Mouse (Mus musculus) brain, embryonic 14.5 days (tissue): ENCODE results near the gene 9130008F23Rik. TPM values are rescaled to one million over a fixed set of nuclear protein-coding genes. Genes with fewer than 3 reads are reported as not detected.

Source experiments
- DNase-seq: peaks from one replicate; pipeline ENCODE4 v3.0.0-alpha.2; 2011; ENCODE audit warnings: low read depth
- CTCF ChIP-seq: fragments of 200-500 bp; IDR thresholded peaks from 2 replicates; pipeline ENCODE4 v1.5.1; 2012; ENCODE audit warnings: inconsistent platforms, mild to moderate bottlenecking, moderate library complexity, borderline replicate concordance; ENCODE audit not compliant: insufficient read depth, insufficient read length; ENCODE audit errors: extremely low read depth
- POLR2A ChIP-seq: fragments of 200-500 bp; IDR thresholded peaks from 2 replicates; pipeline ENCODE4 v1.6.1; 2012; ENCODE audit warnings: mild to moderate bottlenecking, inconsistent platforms, borderline replicate concordance; ENCODE audit not compliant: poor library complexity, insufficient read depth, insufficient read length, severe bottlenecking; ENCODE audit errors: extremely low read depth
- polyA plus RNA-seq: library from polyadenylated mRNA; depleted of rRNA; stranded (reverse); fragments of >200 nt; gene quantifications from 2 replicates; pipeline ENCODE4 v1.2.3, GENCODE M21; 2012; rRNA removed

Gene 9130008F23Rik
- polyA plus RNA-seq, result 0.56 and 0.83 TPM in 2 replicates

GRCm38 (mm10) chr17:40879924-40880691 lies at the start of gene 9130008F23Rik:
TSS of gene 9130008F23Rik (minus strand) at chr17:40880559.
- TF ChIP-seq CTCF (no peak), POLR2A (no peak)
- DNase-seq, result peak; percentile 41

DNA sequence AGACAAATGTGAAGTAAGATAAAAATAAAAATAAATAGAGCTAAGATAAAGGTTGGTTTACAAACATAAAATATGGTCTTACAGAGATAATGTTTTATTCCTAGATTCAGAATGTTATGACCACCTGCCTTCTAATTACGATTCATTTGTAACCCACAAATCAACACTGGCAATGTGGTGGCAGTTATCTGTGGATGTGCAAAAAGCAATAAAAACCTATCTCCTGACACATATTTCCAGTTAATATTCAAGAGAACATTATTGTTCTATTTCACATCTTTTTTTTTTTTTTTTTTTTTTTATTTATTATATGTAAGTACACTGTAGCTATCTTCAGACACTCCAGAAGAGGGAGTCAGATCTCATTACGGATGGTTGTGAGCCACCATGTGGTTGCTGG lies 35.1 kb upstream of the 9130008F23Rik start:
- no peak for DNase-seq
- TF ChIP-seq CTCF, result no peak
- TF ChIP-seq POLR2A, result no peak

GRCm38 (mm10) chr17:40914250-40914649 lies 33.9 kb upstream of the 9130008F23Rik start, which contains the start of gene Glyatl3:
TSS of gene Glyatl3 (minus strand) at chr17:40914350.
- no peak for DNase-seq
- TF ChIP-seq POLR2A (no peak), CTCF (no peak)

DNA sequence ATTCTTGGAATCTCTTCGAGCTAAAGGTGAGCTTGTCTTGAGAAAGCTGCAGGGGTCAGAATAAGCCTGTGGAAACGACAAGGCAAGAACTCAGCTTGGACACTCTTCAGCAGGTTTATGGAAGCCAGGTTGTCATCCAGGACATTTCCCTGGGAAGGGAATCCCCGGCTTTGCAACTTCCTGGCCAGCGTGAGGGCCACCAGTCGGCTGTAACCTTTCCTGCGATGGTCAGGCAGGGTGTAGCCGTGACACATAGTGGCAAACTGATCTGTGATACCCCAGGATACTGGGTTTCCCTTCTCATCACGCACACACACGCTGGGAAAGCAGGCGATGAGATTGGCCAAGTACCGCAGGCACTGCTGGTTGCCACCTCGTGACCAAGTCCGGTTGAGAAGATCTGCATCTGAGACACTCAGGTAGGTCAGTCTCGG lies 24.4 kb upstream of the 9130008F23Rik start:
- TF ChIP-seq POLR2A (no peak), CTCF (no peak)
- peak; percentile 14 for DNase-seq

DNA sequence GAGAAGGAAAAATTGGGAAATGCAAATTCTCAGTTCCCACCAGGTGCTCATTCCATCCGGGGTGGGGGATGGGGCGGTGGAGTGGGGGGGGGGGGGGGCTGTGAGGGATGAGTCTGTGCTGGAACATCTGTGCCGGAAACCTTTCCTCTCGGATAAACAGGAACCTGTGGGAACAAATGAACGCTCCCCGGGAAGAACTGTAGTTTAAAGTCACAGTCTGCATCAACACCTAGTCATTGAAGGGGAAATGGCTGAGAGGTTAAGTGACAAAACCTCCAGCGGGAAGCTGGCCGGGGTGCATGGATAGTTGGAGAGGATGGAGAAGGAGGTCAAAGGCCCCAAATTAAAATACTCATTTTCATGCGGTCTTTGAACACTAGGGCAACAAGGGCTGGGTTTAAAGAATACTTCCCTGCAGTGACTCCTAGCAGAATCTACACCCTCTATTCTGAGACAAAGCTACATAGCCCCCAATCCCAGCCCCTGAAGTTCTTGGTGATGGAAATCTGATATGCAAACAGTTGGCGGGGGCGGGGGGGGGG lies 23.8 kb upstream of the 9130008F23Rik start:
- no peak for DNase-seq
- no peak for TF ChIP-seq POLR2A
- no peak for TF ChIP-seq CTCF

DNA sequence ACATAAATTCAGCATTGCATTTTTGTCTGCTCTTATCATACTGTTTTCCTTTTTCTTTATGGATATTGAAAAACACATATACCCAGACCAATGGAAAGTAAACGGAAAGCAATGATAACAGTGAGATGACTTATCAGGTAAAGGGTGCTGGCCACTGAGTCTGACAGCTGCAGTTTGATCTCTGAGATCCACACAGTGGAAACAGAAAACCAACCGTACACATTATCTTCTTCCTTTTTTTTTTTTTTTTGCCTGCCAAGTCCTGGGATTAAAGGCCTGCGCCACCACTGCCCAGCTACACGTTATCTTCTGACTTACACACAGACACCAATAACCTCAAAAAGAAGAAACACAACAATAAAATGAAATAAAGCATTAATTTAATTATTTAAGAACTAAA lies 23.0 kb upstream of the 9130008F23Rik start:
- no peak for TF ChIP-seq POLR2A
- TF ChIP-seq CTCF, result no peak
- DNase-seq, result no peak

DNA sequence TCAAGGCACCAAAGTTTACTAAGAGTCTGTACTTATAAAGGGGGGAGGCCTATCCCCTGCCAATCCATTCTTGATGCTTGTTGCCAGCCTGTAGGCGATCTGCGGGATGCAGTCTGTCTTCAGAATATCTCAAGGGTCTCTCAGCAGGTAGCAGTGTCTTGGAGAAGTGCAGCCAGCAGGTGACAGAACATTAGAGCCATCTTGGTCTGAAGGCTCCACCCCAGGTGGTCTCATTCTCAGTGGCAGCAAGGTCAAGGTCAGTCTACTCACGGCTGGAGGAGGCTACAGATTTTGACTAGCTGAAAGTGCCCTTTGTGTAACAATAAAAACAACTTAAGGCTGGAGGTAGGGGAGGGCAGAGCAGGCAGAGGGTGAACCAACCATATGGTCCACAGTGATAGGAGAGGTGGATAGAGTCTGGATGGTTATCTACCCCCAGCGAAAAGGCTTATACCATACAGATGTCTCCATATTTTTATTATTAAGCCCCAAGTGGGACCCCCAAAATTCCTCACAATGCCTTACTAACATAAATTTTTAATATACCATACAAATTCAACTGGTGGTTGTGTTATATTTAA lies 19.5 kb upstream of the 9130008F23Rik start:
- DNase-seq, result no peak
- no peak for TF ChIP-seq POLR2A
- TF ChIP-seq CTCF, result no peak

DNA sequence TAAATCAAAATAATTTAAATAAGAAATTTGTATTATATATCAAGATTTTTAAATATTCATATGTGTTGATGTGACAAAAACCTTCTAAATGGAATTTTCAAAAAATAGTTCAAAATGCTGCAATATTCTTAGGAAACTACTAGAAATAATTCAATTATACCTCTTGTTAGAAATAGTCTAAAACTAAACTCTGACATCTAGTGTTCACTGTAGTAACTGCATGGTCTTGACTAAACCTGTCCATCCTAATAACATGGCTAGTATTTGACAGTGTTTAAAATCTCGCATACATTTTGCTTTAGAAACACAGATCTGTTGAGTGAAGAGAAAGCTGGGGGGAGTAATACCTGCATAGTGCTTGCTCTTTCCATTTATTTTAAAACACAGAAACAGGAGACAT lies 16.5 kb upstream of the 9130008F23Rik start:
- TF ChIP-seq CTCF (0 out of 2 replicates have a peak, but pooled peaks have one; percentile 0), POLR2A (no peak)
- peak; percentile 54 for DNase-seq

DNA sequence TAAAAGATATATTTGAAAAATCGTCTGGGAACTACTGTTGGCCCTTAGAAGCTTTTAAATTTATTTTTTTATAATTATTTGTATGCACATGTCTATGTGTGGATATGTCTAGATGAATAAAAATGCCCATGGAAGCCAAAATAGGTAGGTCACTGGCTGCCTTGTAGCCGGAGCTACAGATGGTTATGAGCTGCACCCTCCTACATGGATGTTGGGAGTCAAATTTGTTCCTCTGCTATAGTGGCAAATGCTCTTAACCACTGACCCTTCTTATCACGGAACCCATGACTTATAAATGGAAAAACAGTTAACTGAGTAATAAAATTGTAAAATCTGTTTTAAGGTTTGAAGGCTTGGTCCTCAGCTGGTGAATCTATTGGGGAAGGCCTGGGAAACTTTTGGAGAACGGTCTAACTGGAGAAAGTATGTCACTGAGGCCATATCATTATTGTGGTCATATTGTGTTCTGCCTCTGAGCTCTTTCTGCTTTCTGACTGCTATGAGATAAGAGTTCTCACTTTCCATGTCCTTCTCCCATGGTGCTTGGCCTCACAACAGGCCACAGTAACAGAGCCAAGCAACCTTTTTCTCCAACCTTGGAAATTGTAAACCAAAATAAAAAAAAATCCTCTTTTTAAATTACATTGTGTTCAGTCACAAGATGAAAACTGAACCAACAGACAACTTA lies 7.6 kb upstream of the 9130008F23Rik start:
- no peak for TF ChIP-seq POLR2A
- no peak for TF ChIP-seq CTCF
- DNase-seq, result no peak

- DNase-seq, result no peak
- TF ChIP-seq CTCF (no peak), POLR2A (no peak)
These were observed 4.8 kb upstream of the 9130008F23Rik start for GRCm38 (mm10) chr17:40885155-40885554.

DNA sequence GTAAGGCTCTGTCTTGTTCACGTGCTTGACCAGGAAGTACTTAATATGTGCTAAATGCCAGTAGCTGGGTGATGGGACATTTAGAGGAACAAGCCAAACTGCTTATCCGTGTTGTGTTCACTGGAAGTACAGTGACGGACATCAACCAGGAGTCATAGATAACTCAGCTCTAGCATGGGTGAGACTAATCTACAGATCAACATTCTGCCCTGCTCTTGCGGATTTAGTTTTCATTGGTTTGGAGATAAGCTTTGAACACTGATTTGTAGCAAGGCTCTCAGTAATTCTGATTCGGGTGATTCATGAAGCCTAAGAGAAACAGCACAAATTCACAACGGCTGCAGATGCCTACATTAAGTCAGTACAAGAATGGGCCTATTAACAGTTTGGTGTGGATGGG lies 1.8 kb upstream of the 9130008F23Rik start:
- TF ChIP-seq CTCF, result no peak
- no peak for TF ChIP-seq POLR2A
- no peak for DNase-seq

GRCm38 (mm10) chr17:40879528-40879923 lies 833 bp downstream of the 9130008F23Rik start:
- no peak for DNase-seq
- TF ChIP-seq CTCF, result no peak
- no peak for TF ChIP-seq POLR2A

DNA sequence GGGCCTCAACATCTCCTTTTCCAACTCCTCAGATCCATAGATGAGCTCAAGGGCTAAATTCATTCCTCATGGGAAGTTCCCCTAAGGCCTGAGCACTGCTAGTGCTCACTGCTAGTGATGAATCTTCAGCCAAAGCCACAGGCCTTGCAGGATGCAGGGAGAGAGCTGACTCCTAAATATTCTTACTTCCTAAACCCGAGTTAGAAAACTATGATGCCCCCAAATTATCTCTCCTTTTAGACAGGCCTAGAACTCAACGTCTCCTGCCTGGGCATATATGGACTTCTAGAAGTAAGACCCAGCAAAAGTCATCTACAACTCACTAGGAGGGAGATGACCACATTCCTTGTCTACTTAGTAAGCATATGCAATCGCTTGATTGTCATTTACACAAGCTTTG lies 2.6 kb downstream of the 9130008F23Rik start:
- no peak for DNase-seq
- no peak for TF ChIP-seq CTCF
- TF ChIP-seq POLR2A, result no peak

- no peak for TF ChIP-seq CTCF
- no peak for TF ChIP-seq POLR2A
- no peak for DNase-seq
These were observed 4.8 kb downstream of the 9130008F23Rik start for GRCm38 (mm10) chr17:40875568-40875967.

DNA sequence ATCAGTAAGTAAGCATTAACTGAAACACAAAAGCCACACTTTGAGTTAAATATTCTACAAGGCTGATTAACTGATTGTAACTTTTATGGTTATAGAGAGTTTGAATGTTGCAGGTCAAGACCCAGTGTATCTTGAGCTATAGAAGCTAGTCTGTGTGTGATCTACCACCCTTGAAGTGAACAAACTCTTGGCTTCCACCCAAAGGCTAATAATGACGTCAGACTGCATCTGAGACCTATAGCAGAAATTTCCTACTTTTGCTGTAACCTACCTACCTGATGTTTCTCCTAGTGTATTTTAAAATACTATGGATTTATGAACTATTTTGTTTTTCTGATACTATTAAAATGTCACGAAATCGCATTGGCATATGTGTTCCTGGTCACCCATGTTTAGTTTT lies 5.7 kb downstream of the 9130008F23Rik start:
- no peak for DNase-seq
- TF ChIP-seq POLR2A (no peak), CTCF (no peak)
